Mouse (Mus musculus) Muller cell, postnatal 12 days (primary cell): ENCODE measurements around the gene Rhbdd3.

ENCODE experiments used
- DNase-seq: peaks from one replicate; pipeline ENCODE4 v3.0.0-alpha.2; 2015; ENCODE audit errors: inconsistent ontology term

Rhbdd3 gene

DNA sequence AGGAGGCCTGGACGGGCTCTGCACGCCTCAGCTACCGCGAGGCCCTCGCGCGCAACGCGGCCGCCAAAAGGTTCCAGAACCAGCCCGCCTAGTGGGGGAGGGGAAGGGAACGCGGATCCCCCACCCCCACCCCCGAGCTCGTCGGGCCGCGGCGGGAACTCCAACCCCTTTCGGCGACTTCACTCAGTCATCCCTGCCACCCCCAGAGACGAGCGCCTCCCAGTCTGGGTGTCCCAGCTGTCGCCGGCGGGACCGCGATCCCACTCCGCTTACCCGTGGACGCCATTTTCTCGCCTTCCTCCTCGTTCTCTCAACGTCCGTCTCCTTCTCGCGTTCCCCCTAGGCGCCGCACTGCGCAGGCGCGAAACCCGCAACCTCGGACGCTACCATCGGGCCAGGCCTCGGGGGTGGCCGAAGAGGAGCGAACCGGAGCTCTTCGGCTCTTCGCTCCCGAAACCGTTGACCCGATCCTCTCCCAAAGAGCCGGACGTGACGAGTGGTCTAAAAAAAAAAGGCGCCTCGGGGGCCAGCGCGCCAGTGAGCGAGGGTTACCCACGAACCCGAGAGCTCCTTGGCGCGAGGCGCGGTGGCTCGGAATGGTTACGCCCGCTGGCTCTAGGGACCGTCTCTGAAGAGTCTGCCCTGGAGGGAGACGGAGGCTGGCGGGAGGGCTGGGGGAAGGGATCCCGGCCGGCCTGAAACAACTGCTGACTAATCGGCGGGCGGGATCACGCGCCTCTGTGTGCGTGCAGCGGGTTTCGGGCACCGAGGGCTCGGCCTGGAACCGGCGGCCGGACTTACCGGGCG is at the start of gene Rhbdd3, which contains the start of gene Ewsr1:
Gene Rhbdd3, plus strand, starts transcription at position 191 of the 807 bp plus-strand sequence.
Gene Ewsr1, minus strand, starts transcription at position 531 of the 807 bp plus-strand sequence.
- DNase-seq, result peak; percentile 99

- DNase-seq, result no peak
Measured at GRCm38 (mm10) chr11:5051629-5052028, 47.1 kb upstream of the Rhbdd3 start.

- no peak for DNase-seq
Measured at GRCm38 (mm10) chr11:5052200-5052854, 46.4 kb upstream of the Rhbdd3 start.

DNA sequence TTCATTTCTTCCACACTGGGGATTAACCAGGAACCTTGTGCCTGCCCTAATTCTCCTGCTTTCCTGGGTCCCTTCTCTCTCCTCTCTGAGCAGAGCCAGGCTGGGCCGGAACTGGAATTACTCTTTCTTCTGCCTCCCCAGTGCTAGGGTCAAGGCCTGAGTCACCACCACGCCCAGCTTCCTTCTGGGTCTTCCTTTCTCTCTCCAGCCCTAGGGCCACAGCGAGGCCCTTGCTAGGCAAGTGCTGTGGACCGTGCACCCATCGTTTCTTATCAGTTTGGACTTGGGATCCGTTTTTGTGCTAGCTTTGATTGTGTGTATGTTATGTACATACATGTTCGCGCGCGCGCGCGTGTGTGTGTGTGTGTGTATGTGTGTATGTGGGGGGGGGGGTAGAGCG is 44.6 kb upstream of the Rhbdd3 start:
- DNase-seq, result no peak

DNA sequence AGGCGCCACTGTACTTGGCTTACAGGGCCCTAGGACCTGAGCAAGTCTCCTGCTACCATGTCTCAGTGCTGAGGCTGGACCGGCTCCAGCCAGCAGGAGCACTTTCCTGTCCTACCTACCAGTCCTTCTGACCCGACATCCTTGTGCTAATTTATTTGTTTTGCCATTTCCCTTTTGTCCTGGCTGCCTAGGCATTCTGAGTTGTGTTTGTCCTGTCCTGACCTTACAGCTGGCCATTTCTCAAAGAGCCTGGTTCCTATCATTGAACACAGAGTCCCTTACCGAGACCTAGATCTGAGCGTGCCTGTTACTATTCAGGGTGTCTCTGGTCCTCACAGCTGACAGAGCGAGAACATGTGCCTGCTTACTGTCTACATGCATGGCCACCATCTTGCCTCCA is 43.9 kb upstream of the Rhbdd3 start:
- DNase-seq, result no peak

GRCm38 (mm10) chr11:5055945-5056938 is 42.5 kb upstream of the Rhbdd3 start:
- no peak for DNase-seq

- DNase-seq, result no peak
Measured at GRCm38 (mm10) chr11:5057064-5057463, 41.7 kb upstream of the Rhbdd3 start.

DNA sequence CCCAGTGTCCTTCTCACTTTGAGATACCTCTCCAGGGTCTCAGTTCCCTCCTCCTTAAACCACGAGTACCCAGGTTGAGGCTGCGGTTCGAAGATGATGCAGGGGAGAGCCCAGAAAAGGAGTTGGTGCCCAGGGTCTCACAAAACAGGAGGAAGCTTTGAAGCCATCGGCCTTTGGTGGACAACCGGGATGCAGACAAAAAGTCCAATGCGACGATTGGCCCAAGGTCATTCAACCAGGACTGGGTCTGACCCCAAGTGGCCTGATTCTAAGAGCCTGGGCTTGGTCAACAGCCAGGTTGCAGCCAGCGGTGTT is 41.2 kb upstream of the Rhbdd3 start:
- no peak for DNase-seq

GRCm38 (mm10) chr11:5057856-5058641 is 40.7 kb upstream of the Rhbdd3 start, which contains the start of gene Rasl10a:
Gene Rasl10a, plus strand, starts transcription at chr11:5058128.
- peak; percentile 60 for DNase-seq

DNA sequence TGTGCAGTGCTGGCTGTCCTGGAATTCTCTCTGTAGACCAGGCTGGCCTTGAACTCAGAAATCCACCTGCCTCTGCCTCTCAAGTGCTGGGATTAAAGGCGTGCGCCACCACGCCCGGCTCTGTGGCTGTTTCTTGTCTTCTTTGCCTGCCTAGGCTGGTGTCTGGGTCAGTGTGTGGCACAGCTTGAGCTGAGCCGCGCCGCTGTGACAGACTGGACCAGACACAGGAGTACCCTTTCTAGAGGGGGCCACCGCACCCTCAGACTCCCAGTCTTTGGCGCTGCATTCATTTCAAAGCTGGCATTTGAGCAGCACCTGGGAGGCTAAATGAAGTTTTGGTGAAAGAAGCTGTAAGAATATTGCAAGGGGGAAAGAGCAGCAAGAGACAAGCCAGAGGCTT is 39.9 kb upstream of the Rhbdd3 start:
- DNase-seq, result no peak

- DNase-seq, result no peak
Measured at GRCm38 (mm10) chr11:5059230-5059629, 39.5 kb upstream of the Rhbdd3 start.

DNA sequence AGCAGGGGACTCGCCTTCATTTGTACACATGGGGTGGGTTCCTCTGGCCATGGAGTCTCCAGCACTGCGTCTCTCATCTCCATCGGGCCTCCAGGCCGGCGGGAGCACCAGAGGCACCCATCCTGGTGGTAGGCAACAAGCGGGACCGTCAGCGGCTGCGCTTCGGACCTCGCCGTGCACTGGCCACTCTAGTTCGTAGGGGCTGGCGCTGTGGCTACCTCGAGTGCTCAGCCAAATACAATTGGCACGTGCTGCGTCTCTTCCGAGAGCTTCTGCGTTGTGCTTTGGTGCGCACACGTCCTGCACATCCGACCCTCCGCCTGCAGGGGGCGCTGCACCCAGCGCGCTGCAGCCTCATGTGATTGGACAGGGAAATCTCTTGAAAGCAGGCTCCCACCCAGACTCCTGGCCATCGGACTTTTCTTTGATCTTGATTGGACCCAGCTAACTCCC is 39.0 kb upstream of the Rhbdd3 start:
- DNase-seq, result no peak

DNA sequence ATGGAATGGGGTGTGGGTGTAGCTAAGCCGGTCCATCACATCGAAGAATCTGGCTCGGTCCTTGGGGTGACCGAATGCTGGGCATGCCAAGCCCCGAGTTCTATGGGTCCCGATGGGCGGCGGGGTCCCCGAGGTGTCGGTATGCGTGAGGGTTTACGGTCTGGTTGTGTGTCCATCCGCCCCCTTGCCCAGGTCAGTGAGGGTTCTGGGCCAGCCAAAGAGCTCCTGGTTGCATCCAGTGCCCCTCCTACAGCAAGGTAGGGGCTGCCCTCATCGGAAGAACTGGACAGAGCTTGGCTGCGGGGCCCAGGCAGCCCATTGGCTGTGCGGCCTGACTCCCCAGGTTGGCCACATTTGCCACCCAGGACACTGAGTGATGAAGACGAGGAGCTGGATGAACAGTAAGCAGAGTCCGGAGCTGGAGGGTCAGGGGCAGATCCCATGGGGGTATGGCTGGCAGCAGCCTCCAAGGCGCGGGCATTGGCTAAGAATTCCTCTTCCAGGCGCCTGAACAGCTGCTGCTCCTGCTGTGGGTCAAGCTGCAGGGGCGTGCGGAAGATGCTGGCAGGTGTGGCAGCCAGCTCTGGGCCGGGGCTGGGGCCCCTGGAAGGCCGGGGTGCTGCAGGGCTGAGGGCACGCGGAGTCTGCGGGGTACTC is 37.8 kb upstream of the Rhbdd3 start:
- DNase-seq, result no peak

- peak; percentile 98 for DNase-seq
Measured at GRCm38 (mm10) chr11:5061413-5062139, 37.1 kb upstream of the Rhbdd3 start.

DNA sequence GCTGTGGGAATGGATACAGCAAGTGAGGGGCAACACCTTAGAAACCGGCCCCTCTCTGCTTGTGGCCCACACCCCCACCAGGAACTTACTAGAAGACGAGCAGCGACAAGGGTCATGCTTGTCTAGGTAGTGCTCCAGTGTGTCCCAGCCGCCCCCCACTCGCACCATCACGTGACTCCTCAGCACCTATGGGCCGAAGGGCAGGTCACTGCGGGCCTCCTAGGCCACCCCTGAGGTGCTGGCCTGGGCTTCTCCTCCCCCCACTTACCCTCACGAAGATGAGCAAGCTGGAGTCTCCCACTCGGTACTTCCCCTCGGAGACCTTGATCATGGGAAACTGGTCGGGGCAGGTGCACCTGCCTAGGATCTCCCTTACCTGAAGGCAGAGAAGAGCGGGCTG is 36.4 kb upstream of the Rhbdd3 start:
- DNase-seq, result no peak

- no peak for DNase-seq
Measured at GRCm38 (mm10) chr11:5062860-5063505, 35.7 kb upstream of the Rhbdd3 start.

- no peak for DNase-seq
Measured at GRCm38 (mm10) chr11:5063561-5064281, 35.0 kb upstream of the Rhbdd3 start.

- peak; percentile 48 for DNase-seq
Measured at GRCm38 (mm10) chr11:5064282-5065055, 34.3 kb upstream of the Rhbdd3 start.
